Mouse (Mus musculus): ENCODE measurements around the gene Dusp16. TPM values are rescaled to one million over a fixed set of nuclear protein-coding genes. Genes with fewer than 3 reads are reported as not detected.

The Dusp16 gene
- total RNA-seq (2021): 10 to 100 TPM; 32.4 to 34.9 TPM

DNA sequence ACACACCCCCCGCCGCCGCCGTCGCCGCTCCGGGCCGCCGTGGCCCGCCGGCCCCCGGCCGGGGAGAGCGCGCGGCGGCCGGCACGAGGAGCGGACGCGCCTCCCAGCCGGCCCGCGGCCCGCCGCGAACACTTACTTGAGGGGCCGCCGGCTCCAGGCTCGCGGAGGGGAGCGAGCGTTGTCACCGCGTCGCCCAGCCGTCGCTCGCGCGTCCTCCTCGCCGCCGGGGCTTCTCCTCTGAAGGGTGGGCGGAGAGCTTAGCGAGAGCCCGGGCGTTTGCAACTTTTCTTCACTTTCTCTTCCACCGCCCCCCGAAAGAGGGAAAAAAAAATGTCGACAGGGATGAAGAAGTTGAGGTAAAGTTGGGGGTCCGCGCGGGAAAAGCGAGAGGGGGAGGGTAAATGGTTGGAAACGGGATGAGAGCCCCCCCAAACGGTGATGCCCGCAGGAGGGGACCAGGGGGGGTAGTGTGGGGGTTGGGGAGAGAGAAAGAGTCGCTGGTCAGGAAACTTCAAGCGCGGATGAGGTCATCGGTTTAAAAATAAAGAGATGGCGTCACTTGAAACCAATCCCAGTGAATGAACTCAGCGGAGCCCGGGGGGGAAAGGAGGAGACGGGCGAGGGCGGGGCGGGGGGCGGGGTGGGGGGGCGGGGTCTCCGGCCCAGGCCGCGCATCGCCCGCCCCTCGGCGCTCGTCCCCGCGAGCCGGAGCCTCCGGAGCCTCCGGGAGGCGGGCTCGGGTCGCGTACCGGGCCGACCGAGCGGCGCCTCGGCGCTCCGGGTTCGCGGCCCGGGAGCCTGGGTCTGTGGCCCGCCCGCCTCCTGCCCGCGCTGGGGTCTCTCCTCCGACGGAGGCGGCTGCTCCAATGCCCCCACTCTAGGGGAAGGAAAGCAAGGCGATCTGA is at the start of gene Dusp16:
Gene Dusp16, minus strand, starts transcription at position 485 of the 905 bp plus-strand sequence.
- peak; percentile 94 for DNase-seq

DNA sequence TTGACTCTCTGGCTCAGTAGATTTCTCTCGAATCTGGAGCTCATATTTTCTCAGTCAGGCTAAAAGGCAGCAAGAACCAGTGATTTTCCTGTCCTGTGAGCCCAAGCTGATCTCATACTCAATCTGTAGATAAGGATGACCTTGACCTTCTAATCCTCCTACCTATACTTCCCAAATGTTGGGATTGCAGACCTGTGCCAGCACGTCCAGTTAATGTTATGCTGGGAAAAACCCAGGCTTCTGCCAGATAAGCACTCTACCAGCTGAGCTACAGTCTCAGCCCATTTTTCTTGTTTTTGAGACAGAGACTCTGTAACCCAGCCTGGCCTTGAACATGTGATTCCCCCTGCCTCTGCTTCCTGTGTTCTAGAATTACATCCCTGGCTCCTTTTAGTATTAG is 47.9 kb upstream of the Dusp16 start:
- no peak for DNase-seq

DNA sequence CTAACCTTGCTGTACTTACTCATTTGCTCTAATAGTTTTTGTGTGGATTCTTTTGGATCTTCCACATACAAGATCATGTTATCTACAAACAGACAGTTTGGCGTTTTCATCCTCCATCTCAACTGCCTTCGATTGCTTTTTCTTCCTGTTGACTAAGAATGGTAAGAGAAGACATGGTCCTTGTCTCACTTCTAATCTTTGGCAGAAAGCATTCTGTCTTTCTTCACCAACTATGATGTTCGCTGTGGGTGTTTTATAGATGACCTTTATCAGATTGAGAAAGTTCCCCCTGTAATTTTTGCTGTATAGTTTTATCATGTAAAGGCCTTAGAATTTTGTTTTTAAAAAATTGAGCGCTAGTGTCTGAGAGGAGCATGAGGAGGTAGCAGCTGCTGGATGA is 45.7 kb upstream of the Dusp16 start:
- no peak for DNase-seq

DNA sequence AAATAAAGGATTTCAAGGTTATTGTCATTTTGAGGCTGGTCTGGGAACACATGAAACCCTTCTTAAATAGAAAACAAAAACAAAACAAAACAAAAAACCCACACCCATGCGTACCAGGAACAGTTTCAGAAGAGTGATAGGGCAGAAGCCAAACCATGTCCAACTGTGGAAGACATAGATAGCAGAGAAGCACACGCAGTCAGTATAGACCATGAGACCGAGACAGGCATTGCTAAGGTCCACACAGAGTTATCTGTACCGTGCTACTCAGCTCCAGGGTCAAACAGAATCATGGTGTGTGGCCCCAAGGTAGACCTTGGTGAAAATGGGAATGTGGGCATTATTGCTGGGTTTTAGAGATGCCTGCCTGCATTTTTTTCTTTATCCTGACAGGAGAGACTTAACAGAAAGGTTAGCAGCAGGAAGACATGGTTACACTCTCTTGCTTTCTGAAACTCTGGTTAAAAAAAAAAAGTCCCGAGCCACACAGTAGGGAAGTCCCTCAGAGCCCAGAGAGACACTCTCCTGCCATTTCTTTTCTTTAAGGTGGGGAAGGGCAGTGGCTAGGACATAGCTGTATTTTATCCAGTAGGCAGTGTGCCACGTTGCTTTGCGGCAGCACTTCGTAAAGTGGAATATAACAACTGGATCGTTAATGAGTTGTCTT is 42.3 kb upstream of the Dusp16 start:
- no peak for DNase-seq

DNA sequence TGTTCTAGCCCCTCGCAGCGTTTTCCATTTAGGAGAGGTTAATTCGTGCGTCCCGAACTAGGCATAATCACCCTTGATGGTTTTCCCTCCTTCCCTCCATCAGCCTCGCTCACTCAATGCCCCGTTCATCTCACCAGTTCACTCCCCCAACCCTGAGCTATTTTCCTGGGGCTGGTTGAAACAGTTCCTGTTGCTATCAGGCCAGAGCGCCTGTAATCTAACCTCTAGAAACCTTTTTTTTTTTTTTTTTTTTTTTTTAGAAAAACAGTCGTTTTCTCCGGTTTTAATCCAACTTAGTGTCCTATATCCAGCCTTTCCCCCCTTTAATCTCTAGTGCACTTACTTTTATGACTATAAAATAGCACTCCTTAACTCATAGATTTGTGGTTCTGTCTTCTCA is 38.4 kb upstream of the Dusp16 start:
- no peak for DNase-seq

DNA sequence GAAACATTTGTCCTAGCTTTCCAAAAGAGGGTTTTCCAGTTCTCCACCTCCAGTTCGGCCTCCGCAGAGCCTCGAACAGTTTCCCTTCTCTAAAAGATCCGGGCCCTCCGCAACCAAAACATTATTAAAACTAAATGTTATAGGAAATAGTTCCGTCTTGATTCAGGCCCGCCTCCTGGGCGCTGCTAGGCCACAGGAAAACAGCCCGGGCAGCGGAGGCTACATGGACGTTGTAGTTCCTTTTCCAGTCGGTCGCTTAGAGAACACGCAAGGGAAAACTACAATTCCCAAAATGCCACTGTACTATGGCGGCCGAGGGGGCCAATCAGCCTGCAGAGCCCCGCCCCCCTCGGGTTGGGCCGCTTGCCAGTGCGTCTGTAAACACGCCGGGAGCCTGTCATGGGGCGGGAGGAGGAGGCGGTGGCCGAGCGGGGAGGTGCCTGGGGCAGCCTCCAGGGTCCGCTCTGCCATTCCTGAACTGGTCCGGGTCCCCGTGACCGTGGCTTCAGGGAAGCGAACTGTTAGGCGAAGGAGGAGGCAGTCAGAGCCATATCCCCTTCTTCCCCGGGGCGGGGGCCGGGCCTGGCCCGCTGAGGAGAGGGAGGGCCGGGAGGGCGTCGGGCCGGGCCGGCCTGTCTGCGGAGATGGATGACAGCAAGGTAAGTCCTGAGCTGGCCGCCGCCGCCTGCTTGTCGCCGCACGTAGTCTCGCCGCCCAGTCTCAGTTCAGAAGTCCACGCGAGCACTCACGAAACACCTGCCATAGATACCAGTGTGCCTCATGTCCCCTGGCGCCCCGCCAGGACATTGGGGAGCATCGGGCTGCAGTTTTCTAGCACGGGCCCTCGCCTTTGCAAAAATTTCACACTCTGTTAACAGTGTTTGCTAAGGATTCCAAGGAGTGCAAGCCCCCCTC is 37.6 kb upstream of the Dusp16 start, which contains the start of gene Crebl2:
Gene Crebl2, plus strand, starts transcription at position 369 of the 915 bp plus-strand sequence.
- peak; percentile 100 for DNase-seq

DNA sequence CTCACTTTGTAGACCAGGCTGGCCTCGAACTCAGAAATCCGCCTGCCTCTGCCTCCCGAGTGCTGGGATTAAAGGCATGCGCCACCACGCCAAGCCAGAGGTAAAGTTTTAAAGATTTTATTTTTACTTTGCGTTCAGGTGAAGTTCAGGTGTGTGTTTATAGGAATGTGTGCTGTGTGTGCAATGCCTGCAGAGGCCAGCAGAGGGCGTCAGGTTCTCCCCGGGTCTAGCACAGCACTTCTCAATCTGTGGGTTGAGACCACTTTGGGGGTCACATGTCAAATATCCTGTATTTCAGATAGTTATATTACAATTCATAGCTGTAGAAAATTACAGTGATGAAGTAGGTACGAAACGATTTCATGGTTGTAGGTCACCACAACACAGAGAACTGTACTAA is 30.4 kb upstream of the Dusp16 start:
- DNase-seq: no peak

DNA sequence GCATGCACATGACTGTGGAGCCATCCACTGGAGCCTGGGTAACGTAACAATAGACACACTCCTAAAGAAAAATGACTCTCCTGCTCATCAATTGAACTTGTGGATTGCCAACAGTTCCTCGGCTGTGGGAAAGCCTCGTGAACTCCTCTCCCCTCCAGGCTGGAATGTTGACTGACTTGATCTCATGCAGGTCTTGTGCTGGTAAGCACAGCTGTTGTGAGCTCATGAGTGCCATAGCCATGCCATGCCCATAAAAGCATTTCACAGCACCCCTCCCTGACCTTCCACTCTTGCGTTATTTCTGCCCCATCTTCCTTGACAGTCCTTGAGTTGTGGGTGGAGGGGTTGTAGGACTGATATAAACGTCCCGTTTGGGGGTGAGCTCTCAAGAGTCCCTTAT is 28.0 kb upstream of the Dusp16 start:
- no peak for DNase-seq

DNA sequence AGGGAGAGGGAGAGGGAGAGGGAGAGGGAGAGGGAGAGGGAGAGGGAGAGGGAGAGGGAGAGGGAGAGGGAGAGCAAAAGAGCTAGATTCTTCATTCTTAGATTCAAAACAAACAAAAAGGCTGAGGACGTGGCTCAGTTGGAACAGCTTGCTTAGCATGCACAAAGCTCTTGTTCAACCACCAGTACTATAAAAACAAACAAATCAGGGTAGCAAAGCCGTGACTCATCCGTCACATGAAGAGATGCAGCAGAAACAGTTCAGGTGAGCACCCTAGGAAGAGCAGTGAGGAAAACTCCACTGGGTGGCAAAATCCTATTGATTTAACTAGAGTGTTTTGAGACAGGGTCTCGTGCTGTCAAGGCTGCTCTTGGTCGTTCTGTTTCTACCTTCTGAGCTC is 27.3 kb upstream of the Dusp16 start:
- DNase-seq: no peak

DNA sequence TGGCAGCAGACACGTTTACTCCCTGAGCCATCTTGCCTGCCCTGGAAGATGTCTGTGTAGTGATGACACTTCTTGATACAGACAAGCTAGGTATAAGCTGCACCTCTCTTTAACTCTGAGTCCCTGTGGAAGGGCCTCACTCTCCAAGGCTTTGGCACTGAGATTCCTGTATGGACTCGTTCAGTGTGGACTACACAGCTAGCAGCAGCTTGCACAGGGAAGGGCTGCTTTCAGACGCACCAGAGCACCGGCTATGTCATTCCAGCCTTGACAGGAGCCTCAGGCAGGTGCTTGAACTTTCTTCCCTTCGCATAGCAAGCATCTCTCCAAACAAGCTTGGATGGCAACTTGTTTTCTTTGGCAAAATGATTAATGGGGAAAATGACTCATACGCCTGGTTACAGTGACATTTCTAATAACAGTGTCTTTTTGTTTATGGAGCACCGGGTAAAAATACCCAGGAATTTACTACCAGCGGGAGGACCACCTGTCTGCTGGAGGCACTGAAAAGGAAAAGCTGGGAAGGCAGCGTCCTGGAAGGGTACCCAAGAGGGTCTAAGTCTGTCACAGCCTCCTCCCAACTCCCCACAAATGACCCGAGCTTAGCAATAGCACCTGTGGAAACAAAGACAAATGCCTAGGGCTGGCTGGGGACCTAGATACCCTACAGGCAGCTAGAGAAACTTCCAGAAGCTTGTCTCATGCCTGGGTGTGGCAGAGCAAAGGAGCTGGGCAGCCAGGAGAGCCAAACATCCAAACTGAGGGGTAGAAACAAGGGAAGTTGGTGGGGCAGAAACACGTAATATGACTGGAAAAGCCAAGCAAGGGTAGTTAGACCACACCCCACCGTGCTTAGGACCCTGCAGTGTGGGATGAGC is 24.9 kb upstream of the Dusp16 start:
- DNase-seq: no peak

DNA sequence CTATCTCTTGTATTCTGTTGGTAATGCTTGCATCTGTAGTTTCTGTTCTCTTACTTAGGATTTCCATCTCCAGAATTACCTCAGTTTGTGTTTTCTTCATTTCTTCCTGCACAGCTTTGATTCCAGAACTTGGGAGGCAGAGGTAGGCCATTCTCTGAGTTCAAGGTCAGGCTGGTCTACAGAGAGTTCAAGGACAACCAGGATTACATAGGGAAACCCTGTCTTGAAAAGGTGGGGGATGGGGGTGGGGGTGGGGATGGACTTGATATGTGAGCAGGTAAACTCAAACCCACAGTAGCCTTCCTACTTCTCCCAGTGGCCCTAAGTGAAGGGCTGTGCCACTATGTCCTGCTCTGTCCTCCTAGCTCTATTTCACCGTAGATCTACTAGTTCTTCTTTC is 20.6 kb upstream of the Dusp16 start:
- no peak for DNase-seq

DNA sequence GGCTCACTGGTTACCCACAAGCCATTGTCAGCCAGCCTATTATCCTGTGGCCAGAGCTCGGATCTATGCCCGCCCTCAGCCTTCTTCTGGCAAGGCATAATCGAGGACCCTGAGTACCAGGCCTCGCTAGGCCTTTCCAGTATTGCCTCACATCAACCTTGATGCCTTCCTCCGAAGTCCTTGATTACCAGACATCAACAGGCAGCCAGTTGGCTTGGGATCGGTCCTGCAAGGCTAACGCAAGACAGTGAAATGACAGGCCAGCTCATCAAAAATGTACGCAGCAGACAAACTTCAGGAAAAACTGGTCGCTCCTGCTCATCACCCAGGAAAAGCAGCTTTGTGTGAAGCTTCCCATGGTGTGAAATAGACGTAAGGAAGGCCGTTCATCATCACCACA is 15.4 kb upstream of the Dusp16 start:
- DNase-seq: no peak

DNA sequence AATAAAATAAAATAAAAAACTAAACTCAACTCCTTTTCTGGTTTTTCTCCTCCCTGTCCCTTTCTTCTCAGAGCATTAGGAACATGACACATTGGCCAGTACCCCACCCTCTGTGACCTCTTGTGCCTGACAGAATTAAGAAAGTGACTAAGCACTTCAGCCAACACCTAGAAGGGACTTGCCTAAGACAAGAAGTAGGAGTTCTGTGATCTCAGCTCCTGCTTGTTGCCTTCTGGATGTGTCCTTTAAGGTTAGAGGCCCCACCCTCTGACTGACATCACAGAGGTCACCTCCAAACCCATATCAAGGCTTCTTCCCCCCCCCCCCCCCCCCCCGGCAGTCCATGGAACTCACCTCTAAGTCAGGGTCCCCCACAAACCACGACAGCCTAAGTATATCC is 14.7 kb upstream of the Dusp16 start:
- DNase-seq: no peak

DNA sequence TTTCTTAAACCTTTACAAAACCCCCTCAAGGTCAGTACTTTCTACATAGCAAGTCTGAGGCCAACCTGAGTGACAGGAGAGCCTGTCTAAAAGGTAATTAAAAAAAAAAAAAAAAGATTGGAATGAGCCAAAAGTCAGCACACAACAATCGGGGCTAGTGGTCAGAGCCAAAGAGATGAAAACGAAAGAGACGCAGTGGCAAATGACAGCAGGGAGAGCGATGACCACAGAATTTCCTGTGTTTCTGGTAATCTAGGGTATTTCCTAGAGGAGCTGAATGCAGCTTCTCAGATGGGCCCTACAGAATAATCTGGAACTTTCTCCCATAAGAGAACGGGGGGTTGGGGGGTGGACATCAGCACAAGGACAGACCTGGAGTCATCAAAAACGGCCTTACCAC is 13.7 kb upstream of the Dusp16 start:
- DNase-seq: no peak

DNA sequence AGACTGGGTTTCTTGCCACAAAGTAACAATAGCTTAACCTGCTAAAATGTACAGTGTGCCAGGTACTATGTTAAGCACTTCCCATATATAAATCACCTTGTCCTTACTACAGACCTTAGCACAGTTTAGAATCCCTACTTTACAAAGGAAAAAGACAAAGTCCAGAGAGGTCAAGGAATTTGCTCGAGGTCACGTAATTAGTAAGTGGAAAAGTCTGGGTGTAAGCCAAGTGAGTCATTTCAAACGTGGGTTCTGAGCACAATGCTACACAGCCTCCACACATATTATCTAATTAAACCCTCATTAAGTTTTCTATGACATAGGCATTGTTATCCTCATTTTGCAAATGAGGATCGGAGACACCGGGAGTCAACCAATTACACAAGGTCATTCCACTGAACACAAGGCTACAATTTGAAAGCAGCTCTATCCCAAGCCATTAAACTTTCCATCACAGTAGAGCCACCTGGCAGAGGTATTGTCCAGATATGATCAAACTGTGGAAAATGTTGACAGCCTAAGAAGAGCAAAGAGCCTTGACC is 12.4 kb upstream of the Dusp16 start:
- DNase-seq: no peak

DNA sequence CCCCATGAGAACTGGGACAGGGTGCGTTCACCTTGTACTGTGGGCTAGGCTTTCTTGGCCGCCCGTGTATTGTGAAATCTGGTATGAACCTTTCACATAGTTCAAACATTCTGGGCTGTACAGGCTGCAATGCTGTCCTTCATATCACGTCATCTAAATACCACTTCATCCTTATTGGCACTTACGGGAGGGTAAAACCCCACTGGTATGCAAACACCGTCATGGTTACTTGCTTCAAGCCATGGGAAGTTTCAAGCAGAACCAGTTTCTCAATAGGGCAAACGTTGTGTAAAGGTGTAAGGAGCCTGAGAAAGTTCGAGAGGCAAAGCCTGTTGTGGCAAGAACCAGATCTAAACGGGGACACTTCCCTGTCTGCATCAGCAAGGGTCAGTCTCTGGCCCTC is 10.2 kb upstream of the Dusp16 start:
- DNase-seq: no peak

DNA sequence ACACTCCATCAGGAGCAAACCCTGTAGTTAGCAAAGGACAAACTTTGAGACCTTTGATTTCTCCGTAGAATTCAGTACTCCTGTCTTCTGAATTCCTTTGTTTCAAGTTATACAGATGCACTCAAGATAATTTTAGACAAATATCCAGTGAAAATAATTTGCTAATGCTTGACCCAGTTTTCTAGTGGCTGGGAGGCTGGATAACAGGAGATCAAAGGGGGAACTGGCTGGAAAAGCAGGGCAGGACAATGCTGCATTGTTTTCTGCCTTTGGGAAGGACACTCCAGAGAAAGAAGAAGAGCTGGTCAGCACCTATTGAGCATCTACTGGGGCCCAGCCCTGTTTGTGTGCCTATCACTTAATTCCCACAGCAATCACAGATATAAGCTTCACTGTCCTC is 9.1 kb upstream of the Dusp16 start:
- no peak for DNase-seq

DNA sequence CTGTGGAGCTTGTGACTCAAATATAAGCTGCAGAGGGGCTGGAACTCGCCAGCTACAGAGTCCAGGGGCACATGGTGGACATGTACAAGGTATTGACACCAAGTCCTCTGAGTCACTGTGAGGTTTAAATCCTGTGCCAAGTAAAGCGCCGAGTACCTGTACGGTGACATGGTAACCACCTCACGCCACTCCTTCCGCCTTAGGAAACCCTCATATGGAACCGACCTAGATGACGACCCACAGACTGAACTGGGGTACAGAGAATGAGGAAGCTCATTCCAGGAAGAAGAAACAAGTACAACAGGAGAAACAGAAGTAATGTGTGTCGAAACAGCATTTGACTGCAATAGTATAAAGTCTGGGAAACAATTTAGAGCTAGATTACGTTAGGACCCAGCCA is 3.9 kb upstream of the Dusp16 start:
- DNase-seq: no peak

DNA sequence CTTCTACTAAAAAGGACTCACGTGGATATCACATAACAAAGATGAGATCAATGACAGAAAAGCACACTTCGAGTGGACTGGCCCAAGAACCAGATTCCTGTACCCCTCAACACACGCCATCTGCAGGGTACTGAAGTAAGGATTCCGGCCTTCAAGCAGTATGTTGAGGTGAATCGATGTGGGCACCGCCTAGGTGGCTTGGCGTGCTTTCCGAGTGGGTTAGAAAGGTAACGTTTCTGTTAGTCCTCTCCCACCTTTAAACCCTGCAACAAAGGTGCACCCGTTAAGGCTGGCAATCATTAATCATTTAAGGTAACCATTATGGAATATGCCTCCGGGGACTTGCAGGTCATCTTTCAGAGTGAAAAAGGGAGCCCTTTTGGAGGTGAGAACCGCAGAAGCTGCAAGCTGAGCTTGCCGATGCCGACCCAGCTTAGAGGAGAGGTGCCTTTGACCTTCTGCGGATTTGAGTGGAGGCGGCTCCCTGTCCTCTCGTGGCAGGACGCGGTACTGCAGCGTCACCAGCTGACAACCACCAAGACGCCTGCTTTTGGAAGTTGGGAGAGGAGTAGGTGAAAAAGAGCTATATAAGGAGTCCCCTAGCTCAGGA is 1.6 kb upstream of the Dusp16 start:
- peak; percentile 91 for DNase-seq

DNA sequence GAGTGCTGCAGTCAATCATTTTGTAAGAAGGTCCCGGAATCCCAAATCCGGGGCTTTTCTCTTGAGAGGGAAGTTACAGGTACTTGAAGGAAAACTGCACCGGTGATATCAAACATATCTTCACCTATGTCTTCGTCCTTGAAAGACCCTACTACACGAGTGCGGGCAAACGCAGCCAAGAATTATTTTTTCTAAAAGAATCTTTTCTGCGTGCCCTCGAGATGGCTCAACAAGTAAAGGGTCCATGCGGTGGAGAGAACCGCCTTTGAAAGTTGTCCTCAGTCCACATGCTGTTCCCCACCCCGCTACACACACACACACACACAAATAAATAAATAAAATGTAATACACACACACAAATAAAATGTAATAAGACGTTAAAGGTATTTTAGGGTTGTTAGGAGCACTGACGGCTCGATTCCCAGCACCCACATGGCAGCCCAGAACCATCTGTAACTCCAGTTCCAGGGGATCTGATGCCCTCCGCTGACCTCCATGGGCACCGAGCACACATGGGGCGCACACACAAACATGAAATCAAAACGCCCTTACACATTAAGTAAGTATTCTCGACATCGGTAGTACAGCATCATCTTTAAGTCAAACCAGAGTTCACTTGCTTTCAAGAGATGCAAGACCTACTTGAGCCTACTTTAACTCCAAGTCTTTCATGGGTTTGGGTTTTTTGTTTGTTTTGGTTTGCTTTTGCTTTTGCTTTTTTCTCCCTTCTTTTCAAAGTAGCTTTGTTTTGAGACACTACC is 801 bp upstream of the Dusp16 start:
- DNase-seq: no peak

Measured in heart, postnatal 4 days (tissue).